Mouse (Mus musculus) neural tube, embryonic 15.5 days (tissue): ENCODE data around the gene Dnajc9. TPM values are rescaled to one million over a fixed set of nuclear protein-coding genes. Genes with fewer than 3 reads are reported as not detected.

ENCODE experiments used
- ATAC-seq: fragments of 200-750 bp; cut with Nextera tagmentation; 2 replicates; pipeline ENCODE4 v1.8.0; 2017; ENCODE audit warnings: mild to moderate bottlenecking, moderate TSS enrichment, moderate library complexity; ENCODE audit not compliant: low FRiP score
- H3K27ac ChIP-seq: fragments of 300-500 bp; sonication (generic); replicated peaks from 2 replicates; pipeline ENCODE4 v1.5.1; 2015; ENCODE audit warnings: mild to moderate bottlenecking, inconsistent platforms
- H3K27me3 ChIP-seq: fragments of 300-500 bp; sonication (generic); replicated peaks from 2 replicates; pipeline ENCODE4 v1.6.1; 2015; ENCODE audit warnings: inconsistent platforms
- H3K36me3 ChIP-seq: fragments of 300-500 bp; sonication (generic); 2 replicates; pipeline ENCODE4 v1.6.1; 2015; ENCODE audit warnings: inconsistent platforms
- H3K4me1 ChIP-seq: fragments of 300-500 bp; sonication (generic); 2 replicates; pipeline ENCODE4 v1.6.1; 2015; ENCODE audit warnings: inconsistent platforms
- H3K4me2 ChIP-seq: fragments of 300-500 bp; sonication (generic); 2 replicates; pipeline ENCODE4 v1.6.1; 2015; ENCODE audit warnings: inconsistent platforms, mild to moderate bottlenecking, moderate library complexity
- H3K4me3 ChIP-seq: fragments of 300-500 bp; sonication (generic); replicated peaks from 2 replicates; pipeline ENCODE4 v1.5.1; 2015; ENCODE audit warnings: mild to moderate bottlenecking, inconsistent platforms
- H3K9ac ChIP-seq: fragments of 300-500 bp; sonication (generic); replicated peaks from 2 replicates; pipeline ENCODE4 v1.6.1; 2015; ENCODE audit warnings: mild to moderate bottlenecking, inconsistent platforms
- H3K9me3 ChIP-seq: fragments of 300-500 bp; sonication (generic); replicated peaks from 2 replicates; pipeline ENCODE4 v1.6.1; 2016; ENCODE audit warnings: inconsistent platforms
- WGBS: fragments of 180-500 bp; shearing (Covaris S2); methylation state at CpG from one replicate; pipeline ENCODE4 v1.1.7; 2015; ENCODE audit warnings: mixed read lengths; 5-methylcytosine and 5-hydroxymethylcytosine counted together
- polyA plus RNA-seq: library from polyadenylated mRNA; unstranded; fragments of >200 nt; fragmentation: Nextera tagmentation; extraction: Ambion mirVana; gene quantifications from 2 replicates; pipeline ENCODE4 v1.2.1, GENCODE M21; 2015

Dnajc9 gene
- polyA plus RNA-seq, 1 experiment from 2014 or later: 115 TPM

DNA sequence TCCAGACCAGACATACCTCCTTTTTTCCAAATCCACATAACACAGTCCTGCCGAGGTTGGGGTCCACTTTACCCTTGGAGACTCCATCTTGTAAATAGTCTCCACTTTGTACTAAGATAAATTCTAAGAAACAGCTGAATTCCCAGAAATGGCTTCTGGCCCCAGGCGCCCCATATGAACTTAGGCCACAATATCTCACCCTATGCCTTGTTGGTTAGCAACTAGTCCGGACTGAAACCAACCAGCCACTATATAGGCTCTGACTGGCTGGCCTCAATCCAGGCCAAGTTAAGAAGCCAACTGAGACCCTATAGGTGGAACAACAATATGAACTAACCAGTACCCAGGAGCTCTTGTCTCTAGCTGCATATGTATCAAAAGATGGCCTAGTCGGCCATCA is 3.6 kb upstream of the Dnajc9 start:
- Histone ChIP-seq H3K9ac (no peak overlapping the region; the same call in 1 of the 2 replicates), H3K27me3 (no peaks in the 10 kb centered on the region), H3K36me3 (peaks cover 13% of the 10 kb centered on the region), H3K27ac (no peak overlapping the region), H3K4me2 (peak overlapping the region; percentile 60), H3K9me3 (no peaks in the 10 kb centered on the region), H3K4me3 (no peak overlapping the region), H3K4me1 (peaks cover 38% of the 10 kb centered on the region)
- 87% methylated on average over 4 of the region's 4 CpGs for WGBS
- no peak for ATAC-seq

- Histone ChIP-seq H3K36me3 (peaks cover 27% of the 10 kb centered on the region), H3K4me2 (peak overlapping the region; percentile 74), H3K9me3 (no peaks in the 10 kb centered on the region), H3K4me1 (peaks cover 58% of the 10 kb centered on the region), H3K4me3 (peak overlapping the region; percentile 61), H3K9ac (peak overlapping the region; percentile 72), H3K27me3 (no peaks in the 10 kb centered on the region), H3K27ac (peak overlapping the region; percentile 87; the same call in 1 of the 2 replicates)
- WGBS: 88% methylated on average over 8 of the region's 8 CpGs
- ATAC-seq: no peak
Observed at GRCm38 (mm10) chr14:20389446-20390079, 853 bp upstream of the Dnajc9 start.

GRCm38 (mm10) chr14:20379753-20380430 is 8.8 kb downstream of the Dnajc9 start:
- Histone ChIP-seq H3K4me2 (no peak overlapping the region), H3K36me3 (peaks cover 72% of the 10 kb centered on the region)
- WGBS: 92% methylated on average over 9 of the region's 9 CpGs

GRCm38 (mm10) chr14:20379087-20379640 is 9.5 kb downstream of the Dnajc9 start:
- H3K27ac ChIP-seq: no peak overlapping the region
- WGBS: 94% methylated on average over 5 of the region's 5 CpGs
- no peak for ATAC-seq
- no peak overlapping the region for H3K4me3 ChIP-seq
- no peaks in the 10 kb centered on the region for H3K9me3 ChIP-seq
- H3K4me2 ChIP-seq: no peak overlapping the region
- no peaks in the 10 kb centered on the region for H3K27me3 ChIP-seq
- no peak overlapping the region for H3K9ac ChIP-seq
- no peaks in the 10 kb centered on the region for H3K4me1 ChIP-seq
- H3K36me3 ChIP-seq: peaks cover 71% of the 10 kb centered on the region

More at GRCm38 (mm10) chr14:20379753-20380430, 8.8 kb downstream of the Dnajc9 start:
- Histone ChIP-seq H3K9ac (no peak overlapping the region), H3K27ac (no peak overlapping the region), H3K4me3 (no peak overlapping the region), H3K9me3 (no peaks in the 10 kb centered on the region), H3K4me1 (no peaks in the 10 kb centered on the region), H3K27me3 (no peaks in the 10 kb centered on the region)
- no peak for ATAC-seq

DNA sequence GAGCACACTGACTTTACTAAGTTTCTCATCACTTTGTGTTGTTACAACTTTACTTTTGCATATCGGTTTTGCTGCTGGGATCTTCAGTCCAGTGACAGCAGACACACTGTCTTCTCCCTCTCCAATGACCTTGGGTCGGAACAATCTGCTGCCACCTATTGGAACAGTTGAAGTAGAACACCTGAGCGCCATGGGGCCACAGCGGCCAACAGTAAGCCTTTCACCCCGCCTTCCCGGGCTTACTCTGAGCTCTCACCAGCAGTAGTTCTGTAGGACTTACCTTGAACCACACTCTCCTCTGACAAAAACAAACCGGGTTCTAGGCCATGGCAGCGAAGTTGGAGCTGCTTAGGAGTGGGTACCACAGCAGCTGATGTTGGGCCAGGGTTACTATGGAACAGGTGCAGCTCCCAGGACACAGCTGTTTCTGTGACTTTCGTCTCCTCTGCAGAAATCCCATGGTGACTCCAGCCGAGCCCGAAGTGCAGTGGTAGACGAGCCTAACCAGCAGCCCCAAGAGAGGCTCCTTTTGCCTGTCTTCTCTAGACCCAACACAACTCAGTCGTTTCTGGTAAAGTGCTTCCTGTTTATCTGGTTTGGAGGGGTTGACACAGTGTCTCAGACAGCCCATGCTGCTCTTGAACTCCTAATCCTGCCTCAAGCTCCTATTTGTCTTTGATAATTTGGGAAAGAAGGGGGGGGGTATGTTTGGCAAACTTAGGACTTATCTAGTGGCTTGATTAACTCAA is 10.2 kb downstream of the Dnajc9 start:
- WGBS: 43% methylated on average over 13 of the region's 13 CpGs
- no peak overlapping the region for H3K4me3 ChIP-seq
- no peaks in the 10 kb centered on the region for H3K4me1 ChIP-seq
- no peak; the same call in 1 of the 2 replicates for ATAC-seq
- no peak overlapping the region for H3K27ac ChIP-seq
- H3K9me3 ChIP-seq: no peaks in the 10 kb centered on the region
- no peak overlapping the region for H3K9ac ChIP-seq
- H3K4me2 ChIP-seq: no peak overlapping the region
- no peaks in the 10 kb centered on the region for H3K27me3 ChIP-seq
- H3K36me3 ChIP-seq: peaks cover 71% of the 10 kb centered on the region

GRCm38 (mm10) chr14:20377112-20377521 is 11.6 kb downstream of the Dnajc9 start:
- WGBS: 82% methylated on average over 4 of the region's 4 CpGs

GRCm38 (mm10) chr14:20371854-20372253 is 16.9 kb downstream of the Dnajc9 start:
- no peak overlapping the region for H3K4me2 ChIP-seq
- ATAC-seq: no peak
- 93% methylated on average over 1 of the region's 1 CpGs for WGBS
- no peaks in the 10 kb centered on the region for H3K27me3 ChIP-seq
- no peak overlapping the region for H3K4me3 ChIP-seq
- no peaks in the 10 kb centered on the region for H3K4me1 ChIP-seq
- no peaks in the 10 kb centered on the region for H3K9me3 ChIP-seq
- no peak overlapping the region for H3K9ac ChIP-seq
- peaks cover 67% of the 10 kb centered on the region for H3K36me3 ChIP-seq
- H3K27ac ChIP-seq: no peak overlapping the region

More at GRCm38 (mm10) chr14:20377112-20377521, 11.6 kb downstream of the Dnajc9 start:
- no peak for ATAC-seq
- no peak overlapping the region for H3K27ac ChIP-seq
- no peaks in the 10 kb centered on the region for H3K9me3 ChIP-seq
- H3K27me3 ChIP-seq: no peaks in the 10 kb centered on the region
- H3K4me1 ChIP-seq: no peaks in the 10 kb centered on the region
- no peak overlapping the region for H3K9ac ChIP-seq
- H3K36me3 ChIP-seq: peaks cover 69% of the 10 kb centered on the region
- no peak overlapping the region for H3K4me3 ChIP-seq
- H3K4me2 ChIP-seq: no peak overlapping the region

GRCm38 (mm10) chr14:20370798-20371197 is 17.9 kb downstream of the Dnajc9 start:
- WGBS: 91% methylated on average over 7 of the region's 7 CpGs
- no peak for ATAC-seq
- no peaks in the 10 kb centered on the region for H3K9me3 ChIP-seq
- H3K27me3 ChIP-seq: no peaks in the 10 kb centered on the region
- H3K36me3 ChIP-seq: peaks cover 65% of the 10 kb centered on the region
- no peak overlapping the region for H3K9ac ChIP-seq
- H3K4me3 ChIP-seq: no peak overlapping the region
- no peak overlapping the region for H3K4me2 ChIP-seq
- no peak overlapping the region for H3K27ac ChIP-seq
- H3K4me1 ChIP-seq: no peaks in the 10 kb centered on the region

- Histone ChIP-seq H3K9ac (no peak overlapping the region), H3K4me2 (no peak overlapping the region), H3K27ac (no peak overlapping the region), H3K9me3 (no peaks in the 10 kb centered on the region), H3K27me3 (no peaks in the 10 kb centered on the region), H3K4me1 (no peaks in the 10 kb centered on the region), H3K36me3 (peaks cover 69% of the 10 kb centered on the region), H3K4me3 (no peak overlapping the region)
- WGBS: 97% methylated on average over 3 of the region's 3 CpGs
- ATAC-seq: no peak
Observed at GRCm38 (mm10) chr14:20368271-20368670, 20.4 kb downstream of the Dnajc9 start.

GRCm38 (mm10) chr14:20363230-20363629 is 25.5 kb downstream of the Dnajc9 start:
- Histone ChIP-seq H3K27me3 (no peaks in the 10 kb centered on the region), H3K9ac (no peak overlapping the region), H3K4me2 (no peak overlapping the region), H3K9me3 (no peaks in the 10 kb centered on the region), H3K4me3 (no peak overlapping the region), H3K4me1 (no peaks in the 10 kb centered on the region), H3K27ac (no peak overlapping the region), H3K36me3 (peaks cover 74% of the 10 kb centered on the region)
- no peak for ATAC-seq
- 95% methylated on average over 4 of the region's 4 CpGs for WGBS

DNA sequence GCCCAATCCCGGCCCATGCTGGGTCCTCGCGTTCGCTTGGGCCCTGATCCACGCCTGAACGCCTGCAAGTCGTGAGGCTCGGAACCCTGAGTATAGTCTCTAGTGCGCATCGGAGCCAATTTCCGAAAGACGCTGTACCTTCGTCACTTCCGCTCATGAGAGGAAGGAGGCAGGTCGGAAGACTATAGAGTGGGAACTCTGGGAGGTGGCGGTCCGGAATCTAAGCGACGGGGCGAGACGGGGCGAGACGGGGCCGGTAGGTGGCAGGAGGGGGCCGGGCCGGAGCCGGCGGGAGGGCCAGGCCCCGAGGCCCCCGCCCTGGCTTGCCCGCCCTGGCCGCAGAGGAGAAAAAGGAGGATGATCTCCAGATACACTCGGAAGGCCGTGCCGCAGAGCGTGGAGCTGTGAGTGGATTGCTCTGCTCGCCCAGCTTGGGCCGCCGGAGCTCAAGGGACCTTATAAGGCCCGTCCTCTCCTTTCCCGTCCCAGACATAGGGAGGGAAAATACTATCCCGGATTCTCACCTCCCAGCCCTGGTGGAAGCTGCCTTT is 40.6 kb downstream of the Dnajc9 start, which contains the start of the genes Ecd and Fam149b:
Gene Ecd (minus strand): TSS at position 131 of the 551 bp plus-strand sequence.
Gene Fam149b (plus strand): TSS at position 172 of the 551 bp plus-strand sequence.
- Histone ChIP-seq H3K9ac (peak within 1 kb of the TSS; percentile 96), H3K4me3 (peak within 1 kb of the TSS; percentile 93), H3K36me3 (peaks cover 30% of the 10 kb centered on the region), H3K4me2 (peak within 1 kb of the TSS; percentile 72), H3K27me3 (no peaks in the 10 kb centered on the region), H3K27ac (peak within 1 kb of the TSS; percentile 96), H3K9me3 (no peaks in the 10 kb centered on the region), H3K4me1 (peaks cover 34% of the 10 kb centered on the region)
- ATAC-seq: peak; percentile 99
- WGBS: under 1% methylated on average over 41 of the region's 42 CpGs
